ENCODE assay signal across 8 mouse cellular contexts in the genomic region with DNA sequence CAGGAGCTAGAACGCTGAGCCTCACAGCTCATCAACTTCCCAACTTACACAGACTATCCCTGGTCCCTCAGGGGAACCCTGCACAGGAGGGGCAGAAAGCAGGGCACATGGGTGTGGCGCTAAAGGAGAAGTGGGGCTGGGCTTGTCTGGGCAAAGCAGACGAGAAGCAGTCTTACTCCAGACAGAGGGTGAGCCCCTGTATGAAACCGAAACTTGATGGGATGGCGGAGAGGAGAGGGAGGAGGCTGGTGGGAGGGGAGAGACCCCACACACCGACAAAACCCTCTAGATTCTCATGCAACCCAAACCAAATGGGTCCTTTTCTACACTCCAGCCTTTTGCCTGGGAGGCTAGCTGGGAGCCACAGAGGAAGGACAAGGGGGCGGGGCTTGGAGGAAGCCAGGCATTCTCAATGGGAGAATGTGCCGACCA. TPM values are rescaled to one million over a fixed set of nuclear protein-coding genes. Genes with fewer than 3 reads are reported as not detected.
A peak's percentile ranks its signal among the peaks of the same experiment; 100 is the strongest.
DNase-seq lines count a peak whose midpoint lies in the region; ATAC-seq and TF ChIP-seq lines count a peak whose summit lies in the region.

No protein-coding gene starts in this region.

- no peaks in the 10 kb centered on the region for H3K27me3 ChIP-seq in spleen, adult 2 months (ENCODE audit: control insufficient read depth, insufficient read depth, low read length)
- no peaks in the 10 kb centered on the region for H3K27me3 ChIP-seq in lung, postnatal 0 days (replicated peaks; ENCODE audit: insufficient read depth, low read length)

- no peak for DNase-seq in spleen, adult 2 months (ENCODE audit: low read depth in 1 of 2, low spot score in 2 of 2)
- DNase-seq in spleen, adult 18-20 months, result no peak
- DNase-seq in induced T-regulatory cell, adult 2 months (ENCODE audit: low read depth), result peak; percentile 35
- no peak for DNase-seq in lung, postnatal 0 days (ENCODE audit: low spot score)
- no peak for DNase-seq in frontal cortex, adult 2 months (ENCODE audit: extremely low spot score in 1 of 2, low spot score in 1 of 2)
- no peak for DNase-seq in frontal cortex, postnatal 36 days (ENCODE audit: low spot score in 2 of 2)
- no peak for DNase-seq in right cerebral cortex, postnatal 25 days

- 0 out of 2 replicates have a peak, but pooled peaks have one; percentile 8 for ATAC-seq in lung, postnatal 0 days

- no peak overlapping the region for H3K27ac ChIP-seq in spleen, adult 2 months (ENCODE audit: insufficient read depth, low read length)
- no peak overlapping the region for H3K27ac ChIP-seq in embryonic fibroblast, embryonic 13.5 days (ENCODE audit: insufficient read depth, low read length)
- H3K27ac ChIP-seq in lung, postnatal 0 days (ENCODE audit: low read length), result no peak overlapping the region

- no peak for TF ChIP-seq POLR2A in spleen, adult 2 months (IDR thresholded peaks at IDR 0.05; ENCODE audit: low read depth, low read length)
- TF ChIP-seq POLR2A in embryonic fibroblast, embryonic 13.5 days (IDR thresholded peaks at IDR 0.05; ENCODE audit: low read depth, low read length), result 0 out of 2 replicates have a peak, but pooled peaks have one; percentile 9

- 3% methylated on average over 8 of the region's 8 CpGs for WGBS in spleen, adult 2 months
- WGBS in lung, postnatal 0 days, result 9% methylated on average over 8 of the region's 8 CpGs

- peak overlapping the region; percentile 31; the same call in 1 of the 2 replicates for H3K4me3 ChIP-seq in spleen, adult 2 months (ENCODE audit: extremely low read depth, insufficient read depth, insufficient read length)
- H3K4me3 ChIP-seq in embryonic fibroblast, embryonic 13.5 days (ENCODE audit: insufficient read depth, low read length), result no peak overlapping the region
- H3K4me3 ChIP-seq in lung, postnatal 0 days (ENCODE audit: low read depth, low read length), result peak overlapping the region; percentile 34

- no peak for TF ChIP-seq CTCF in spleen, adult 2 months (IDR thresholded peaks at IDR 0.05; ENCODE audit: extremely low read depth, insufficient read depth, insufficient read length, insufficient replicate concordance)
- TF ChIP-seq CTCF in embryonic fibroblast, embryonic 13.5 days (IDR thresholded peaks at IDR 0.05; ENCODE audit: borderline replicate concordance, insufficient read depth, low read length), result no peak
- no peak for TF ChIP-seq CTCF in lung, postnatal 0 days (IDR thresholded peaks at IDR 0.05)

- H3K4me2 ChIP-seq in lung, postnatal 0 days (replicated peaks; ENCODE audit: low read depth, low read length), result peak overlapping the region; percentile 63

- no peaks in the 10 kb centered on the region for H3K36me3 ChIP-seq in spleen, adult 2 months (ENCODE audit: control insufficient read depth, insufficient read depth, low read length)
- H3K36me3 ChIP-seq in lung, postnatal 0 days (ENCODE audit: insufficient read depth, low read length), result no peaks in the 10 kb centered on the region

- no peak overlapping the region for H3K9ac ChIP-seq in lung, postnatal 0 days (replicated peaks; ENCODE audit: low read depth)

- H3K9me3 ChIP-seq in lung, postnatal 0 days (ENCODE audit: low read length), result no peaks in the 10 kb centered on the region

- peaks cover 5% of the 10 kb centered on the region; the same call in 1 of the 2 replicates for H3K4me1 ChIP-seq in spleen, adult 2 months (ENCODE audit: control insufficient read depth, insufficient read depth, insufficient read length)
- no peaks in the 10 kb centered on the region for H3K4me1 ChIP-seq in embryonic fibroblast, embryonic 13.5 days (ENCODE audit: control insufficient read depth, insufficient read depth, low read length)
- peaks cover 17% of the 10 kb centered on the region for H3K4me1 ChIP-seq in lung, postnatal 0 days (ENCODE audit: insufficient read depth, low read depth, low read length)

- TF ChIP-seq EP300 in lung, postnatal 0 days (IDR thresholded peaks at IDR 0.05), result no peak

RNA-seq across cellular contexts. Expression of gene Grhl3, which starts 28.3 kb away (rescaled TPM):
- 0.12 and 0.14 TPM in 2 replicates for polyA plus RNA-seq in spleen, adult 2 months (2012; rRNA removed)
- not detected in 2 replicates for polyA plus RNA-seq in embryonic fibroblast, embryonic 13.5 days (2011; ENCODE audit: insufficient read length, low read depth, missing spikeins)
- polyA plus RNA-seq in lung, postnatal 0 days (2015; fragmentation: Nextera tagmentation; extraction: Ambion mirVana), result 1.2 and 1.5 TPM in 2 replicates
- polyA plus RNA-seq in frontal cortex, adult 2 months (2012; rRNA removed), result 2.0 and 2.1 TPM in 2 replicates

RNA-seq across cellular contexts. Expression of gene Nipal3, which starts 50.3 kb away (rescaled TPM):
- polyA plus RNA-seq in spleen, adult 2 months (2012; rRNA removed), result 23.5 and 29.0 TPM in 2 replicates
- 1.4 and 1.7 TPM in 2 replicates for polyA plus RNA-seq in embryonic fibroblast, embryonic 13.5 days (2011; ENCODE audit: insufficient read length, low read depth, missing spikeins)
- 9.7 and 12.0 TPM in 2 replicates for polyA plus RNA-seq in lung, postnatal 0 days (2015; fragmentation: Nextera tagmentation; extraction: Ambion mirVana)
- polyA plus RNA-seq in frontal cortex, adult 2 months (2012; rRNA removed), result 45.5 and 49.2 TPM in 2 replicates

RNA-seq across cellular contexts. Expression of gene Stpg1, which starts 50.5 kb away (rescaled TPM):
- 0.02 and 0.04 TPM in 2 replicates for polyA plus RNA-seq in spleen, adult 2 months (2012; rRNA removed)
- polyA plus RNA-seq in embryonic fibroblast, embryonic 13.5 days (2011; ENCODE audit: insufficient read length, low read depth, missing spikeins), result not detected in 2 replicates
- 0.83 and 0.85 TPM in 2 replicates for polyA plus RNA-seq in lung, postnatal 0 days (2015; fragmentation: Nextera tagmentation; extraction: Ambion mirVana)
- polyA plus RNA-seq in frontal cortex, adult 2 months (2012; rRNA removed), result 1.1 and 1.5 TPM in 2 replicates
